Mouse (Mus musculus): ENCODE data around the gene Aire.
A peak's percentile ranks its signal among the peaks of the same experiment; 100 is the strongest.

Aire gene

GRCm38 (mm10) chr10:78009184-78009944, 34.0 kb downstream of the Aire start:
- peak; percentile 94 to 99 for DNase-seq (ENCODE audit: low spot score in 2 of 2)

- DNase-seq (ENCODE audit: low spot score in 2 of 2): no peak
These were observed 35.2 kb downstream of the Aire start for GRCm38 (mm10) chr10:78008169-78008568.

- no peak for DNase-seq (ENCODE audit: low spot score in 2 of 2)
These were observed 36.2 kb downstream of the Aire start for GRCm38 (mm10) chr10:78007203-78007602.

- no peak for DNase-seq (ENCODE audit: low spot score in 2 of 2)
These were observed 37.5 kb downstream of the Aire start for GRCm38 (mm10) chr10:78005791-78006438.

GRCm38 (mm10) chr10:78004479-78005100, 38.8 kb downstream of the Aire start:
- DNase-seq (ENCODE audit: low spot score in 2 of 2): no peak

- no peak for DNase-seq (ENCODE audit: low spot score in 2 of 2)
These were observed 41.1 kb downstream of the Aire start for GRCm38 (mm10) chr10:78002316-78002715.

- DNase-seq (ENCODE audit: low spot score in 2 of 2): no peak
These were observed 41.6 kb downstream of the Aire start for GRCm38 (mm10) chr10:78001796-78002195.

- DNase-seq (ENCODE audit: low spot score in 2 of 2): no peak
These were observed 43.2 kb downstream of the Aire start for GRCm38 (mm10) chr10:78000200-78000599.

- DNase-seq (ENCODE audit: low spot score in 2 of 2): no peak
These were observed 47.8 kb downstream of the Aire start for GRCm38 (mm10) chr10:77995639-77996038.

- no peak for DNase-seq (ENCODE audit: low spot score in 2 of 2)
These were observed 57.6 kb downstream of the Aire start for GRCm38 (mm10) chr10:77985775-77986174.

GRCm38 (mm10) chr10:77984660-77985059, 58.8 kb downstream of the Aire start:
- DNase-seq (ENCODE audit: low spot score in 2 of 2): peak; percentile 67 to 83
